Mouse (Mus musculus) adipose tissue, adult 10 weeks (tissue): ENCODE data around the gene Dock7. TPM values are rescaled to one million over a fixed set of nuclear protein-coding genes. Genes with fewer than 3 reads are reported as not detected.

Experiments
- polyA plus RNA-seq: library from polyadenylated mRNA; stranded (reverse); fragments of 350-450 nt; fragmentation: Illumina TruSeq; extraction: RNeasy Lipid Tissue Mini Kit (QIAGEN cat#74804); gene quantifications from one replicate; pipeline ENCODE4 v1.2.3, GENCODE M21; 2014; ENCODE audit warnings: low read depth, low replicate concordance

The Dock7 gene
- 72.9 TPM for polyA plus RNA-seq

GRCm38 (mm10) chr4:99120211-99121122 lies at the start of gene Dock7:
Gene Dock7 (minus strand): TSS chr4:99120915.

GRCm38 (mm10) chr4:99030686-99031085 lies 90.0 kb downstream of the Dock7 start, which contains the start of gene Angptl3:
Gene Angptl3 (plus strand): TSS chr4:99030954.

GRCm38 (mm10) chr4:98923568-98924070 lies 197.1 kb downstream of the Dock7 start, which contains the start of gene Usp1:
Gene Usp1 (plus strand): TSS chr4:98923810.

Other genes with a start within 250 kb of the Dock7 start
- gene Usp1, start 197.1 kb downstream of the Dock7 start, polyA plus RNA-seq = 25.4 TPM
- 2.2 TPM for gene Angptl3, start 90.0 kb downstream of the Dock7 start, polyA plus RNA-seq
- 18.0 TPM for gene Atg4c, start 73.0 kb upstream of the Dock7 start, polyA plus RNA-seq
- gene Gm12689, start 175.0 kb upstream of the Dock7 start, polyA plus RNA-seq = 0.76 TPM